Mouse (Mus musculus): Measurements from ENCODE around the gene Ptbp3.

- no peak for TF ChIP-seq GATA1 (IDR thresholded peaks at IDR 0.05; ENCODE audit: low read length)
- no peak for TF ChIP-seq TAL1 (IDR thresholded peaks at IDR 0.05; ENCODE audit: low read length)
Observed at GRCm38 (mm10) chr4:59580495-59581281, 31.5 kb upstream of the Ptbp3 start.

Data from erythroblast, embryonic 14.5 days (primary cell).